Mouse (Mus musculus): ENCODE measurements around the gene Clmn. TPM values are rescaled to one million over a fixed set of nuclear protein-coding genes. Genes with fewer than 3 reads are reported as not detected.
A peak's percentile ranks its signal among the peaks of the same experiment; 100 is the strongest.
"Not testable (repeated sequence)": the region's sequence is repeated elsewhere in the genome, so short reads cannot be mapped to it uniquely, and the experiment has no call there.

The Clmn gene
- polyA plus RNA-seq, 1 experiment from 2014 or later, result 4.9 TPM

DNA sequence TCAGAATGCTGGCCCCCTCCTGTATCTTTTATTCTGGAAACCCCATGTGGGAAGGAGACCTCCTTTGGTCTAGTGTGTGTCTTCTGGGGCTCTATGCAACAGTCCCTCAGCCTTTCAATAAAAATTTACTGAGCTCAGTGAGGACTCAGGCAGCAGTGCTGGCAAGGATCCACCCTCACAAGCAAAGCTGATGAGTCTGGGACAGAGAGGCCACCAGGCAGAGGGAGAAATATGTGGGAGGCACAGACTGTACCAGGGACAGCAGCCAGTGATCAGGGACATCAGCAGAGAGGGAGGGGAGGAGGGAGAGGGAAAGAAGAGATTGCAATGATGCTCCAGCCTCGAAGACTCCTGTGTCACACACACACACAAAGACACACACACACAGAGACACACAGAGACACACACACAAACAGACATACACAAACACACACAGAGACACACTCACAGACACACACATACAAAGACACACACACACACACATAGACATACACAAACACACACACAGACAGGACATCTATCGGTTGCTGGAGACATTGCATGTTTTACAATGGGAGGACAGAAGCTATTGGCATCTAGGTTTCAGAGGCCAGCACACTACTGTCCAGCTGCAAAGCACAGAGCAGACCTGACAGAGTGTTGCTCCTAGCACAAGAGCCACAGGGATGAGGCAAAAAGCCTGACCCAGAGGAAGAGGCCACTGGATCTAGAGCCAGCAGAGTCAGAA, 27.6 kb downstream of the Clmn start:
- ATAC-seq (replicated peaks; ENCODE audit: low FRiP score), result 0 out of 2 replicates have a peak, but pooled peaks have one; percentile 36
- WGBS, result 50% methylated on average over 2 of the region's 2 CpGs
- Histone ChIP-seq H3K27ac (no peak overlapping the region), H3K9ac (no peak overlapping the region), H3K9me3 (replicated peaks) (no peaks in the 10 kb centered on the region), H3K4me2 (no peak overlapping the region), H3K4me3 (replicated peaks) (no peak overlapping the region), H3K27me3 (0 out of 2 replicates have a peak, but pooled peaks cover 2% of the 10 kb centered on the region), H3K36me3 (no peaks in the 10 kb centered on the region), H3K4me1 (peaks cover 24% of the 10 kb centered on the region)

DNA sequence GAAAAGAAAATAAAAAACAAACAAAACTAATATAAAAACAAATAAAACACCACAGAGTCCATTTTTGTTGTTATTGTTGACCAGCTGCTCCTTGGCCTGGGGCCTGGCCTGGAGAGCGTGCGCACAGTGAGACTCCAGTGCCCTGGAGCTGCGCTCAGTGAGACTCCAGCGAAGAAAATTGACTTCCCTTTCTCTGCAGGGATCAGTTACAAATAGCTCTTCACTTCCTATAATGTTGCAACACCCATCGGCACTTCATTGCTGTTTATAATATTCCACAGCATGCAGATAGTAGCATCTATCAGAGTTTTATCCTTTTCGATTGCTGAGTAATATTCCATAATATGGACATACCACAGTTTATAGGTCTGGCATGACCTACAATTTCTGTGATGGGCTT, 28.6 kb downstream of the Clmn start:
- Histone ChIP-seq H3K36me3 (no peaks in the 10 kb centered on the region), H3K4me1 (peaks cover 25% of the 10 kb centered on the region), H3K27ac (no peak overlapping the region), H3K9ac (no peak overlapping the region), H3K4me2 (no peak overlapping the region), H3K9me3 (replicated peaks) (no peaks in the 10 kb centered on the region), H3K4me3 (replicated peaks) (no peak overlapping the region), H3K27me3 (0 out of 2 replicates have a peak, but pooled peaks cover 2% of the 10 kb centered on the region)
- no peak for ATAC-seq (replicated peaks; ENCODE audit: low FRiP score)
- WGBS, result 93% methylated on average over 6 of the region's 6 CpGs

DNA sequence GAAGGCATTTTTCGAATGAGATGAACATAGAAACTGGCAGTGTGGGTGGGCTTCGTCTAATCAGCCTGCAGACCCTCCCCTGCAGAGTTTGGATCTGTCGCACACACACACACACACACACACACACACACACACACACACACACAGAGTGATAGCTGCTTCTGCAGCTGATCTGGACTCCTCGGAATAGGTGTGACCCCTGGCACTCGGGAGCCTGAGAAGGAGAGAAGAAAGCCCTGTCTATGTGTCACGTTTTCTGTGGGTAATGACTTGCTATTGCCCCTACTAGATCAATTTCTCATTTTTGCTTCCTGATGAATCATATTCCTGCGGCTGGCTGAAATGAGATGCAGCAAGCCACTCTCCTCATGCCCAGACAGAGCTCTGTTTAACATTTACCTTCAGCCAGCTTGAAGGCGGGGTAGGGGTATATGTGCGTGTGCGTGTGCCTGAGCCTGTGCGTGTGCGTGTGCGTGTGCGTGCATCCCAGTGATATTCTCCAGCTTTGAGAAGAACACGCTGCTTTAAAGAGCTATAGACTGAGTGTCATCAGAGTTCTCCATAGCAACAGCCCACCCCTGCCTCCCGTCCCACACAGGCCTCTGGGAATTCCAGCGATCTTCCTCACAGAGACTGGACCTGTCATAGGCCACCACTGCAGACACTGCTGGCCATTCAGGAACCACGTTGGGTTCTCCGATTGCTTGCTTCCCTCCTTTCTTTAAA, 29.3 kb downstream of the Clmn start:
- Histone ChIP-seq H3K9me3 (replicated peaks) (no peaks in the 10 kb centered on the region), H3K9ac (no peak overlapping the region), H3K4me2 (no peak overlapping the region), H3K27ac (no peak overlapping the region), H3K36me3 (no peaks in the 10 kb centered on the region), H3K4me1 (peaks cover 32% of the 10 kb centered on the region), H3K4me3 (replicated peaks) (no peak overlapping the region), H3K27me3 (0 out of 2 replicates have a peak, but pooled peaks cover 2% of the 10 kb centered on the region)
- ATAC-seq (replicated peaks; ENCODE audit: low FRiP score), result no peak
- 69% methylated on average over 18 of the region's 19 CpGs for WGBS

DNA sequence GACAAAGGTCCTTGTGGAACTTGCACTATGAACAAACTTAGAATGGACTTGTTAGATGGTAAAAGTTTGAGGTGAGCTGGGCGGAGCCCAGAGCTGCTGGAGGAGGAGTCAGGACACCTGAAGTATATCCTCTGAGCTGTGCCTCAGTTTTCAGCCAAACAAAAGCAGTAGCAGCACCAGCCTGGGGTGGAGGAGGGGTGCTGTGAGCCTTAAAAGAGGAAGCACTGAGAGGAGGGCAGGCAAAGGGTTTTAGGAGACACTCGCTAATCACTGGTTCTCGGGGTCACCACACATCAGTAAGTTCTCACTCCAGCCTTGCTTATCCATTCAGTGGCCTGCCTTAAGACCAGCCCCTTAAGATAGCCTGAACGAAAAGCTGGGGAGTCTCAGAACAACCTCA, 30.1 kb downstream of the Clmn start:
- Histone ChIP-seq H3K36me3 (no peaks in the 10 kb centered on the region), H3K27me3 (0 out of 2 replicates have a peak, but pooled peaks cover 2% of the 10 kb centered on the region), H3K27ac (no peak overlapping the region), H3K9ac (no peak overlapping the region), H3K4me2 (no peak overlapping the region), H3K9me3 (replicated peaks) (no peaks in the 10 kb centered on the region), H3K4me3 (replicated peaks) (no peak overlapping the region), H3K4me1 (peaks cover 40% of the 10 kb centered on the region)
- ATAC-seq (replicated peaks; ENCODE audit: low FRiP score), result no peak
- 57% methylated on average over 4 of the region's 4 CpGs for WGBS

DNA sequence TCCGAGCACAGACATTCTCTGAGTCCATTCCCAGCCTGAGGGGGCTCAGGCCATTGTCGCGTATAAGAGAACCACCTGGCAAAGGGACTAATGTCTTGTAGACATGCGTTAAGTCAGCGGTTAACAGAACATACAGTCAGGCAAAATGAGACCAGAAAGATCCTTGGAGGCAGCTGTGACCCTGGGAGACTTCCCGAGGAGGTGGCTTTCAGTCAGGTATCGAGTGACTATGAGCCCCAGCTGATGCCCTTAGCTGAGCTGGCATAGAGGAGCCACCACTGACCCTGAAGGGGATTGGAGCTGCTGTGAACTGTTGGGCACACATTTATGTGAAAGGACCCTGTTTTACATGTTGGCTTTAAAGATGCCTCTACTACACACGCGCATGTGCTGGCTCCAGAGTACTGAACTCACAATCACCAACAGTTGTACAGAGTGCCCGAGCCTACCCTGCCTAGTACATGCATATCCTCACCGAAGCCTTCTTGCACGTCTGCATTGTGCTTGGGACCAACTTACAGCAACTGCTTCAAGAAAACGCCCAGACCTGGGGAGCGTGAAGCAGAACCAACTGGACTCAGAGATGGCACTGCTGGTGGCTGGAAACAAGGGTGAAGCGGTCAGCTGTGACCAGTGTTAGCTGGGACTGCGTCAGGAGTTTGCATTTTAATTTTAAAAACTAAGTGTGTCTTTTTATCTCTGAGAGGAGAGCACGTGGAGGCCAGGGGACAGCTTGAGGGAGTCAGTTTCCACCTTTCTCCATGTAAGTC, 34.0 kb downstream of the Clmn start:
- Histone ChIP-seq H3K9me3 (replicated peaks) (no peaks in the 10 kb centered on the region), H3K27ac (peak overlapping the region; percentile 79)
- 66% methylated on average over 17 of the region's 17 CpGs for WGBS

DNA sequence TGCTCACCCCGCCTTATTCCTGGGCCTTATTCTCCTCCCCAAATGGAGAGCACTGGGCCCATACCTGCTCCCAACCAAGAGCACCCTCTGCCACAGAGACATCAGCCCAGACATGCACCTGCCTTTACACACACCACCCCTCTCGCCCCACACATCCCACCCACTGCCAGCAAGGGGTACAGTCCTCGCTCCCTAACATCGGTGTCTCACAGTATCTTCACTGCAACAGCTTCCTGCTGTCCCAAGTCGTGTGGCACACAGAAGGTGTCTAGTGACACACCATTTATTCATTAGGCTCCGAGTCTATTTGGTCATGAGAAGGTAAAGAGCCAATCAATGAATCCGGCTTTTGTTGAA, 34.6 kb downstream of the Clmn start:
- 60% methylated on average over 7 of the region's 7 CpGs for WGBS
- Histone ChIP-seq H3K27ac (peak overlapping the region; percentile 79), H3K4me2 (no peak overlapping the region), H3K27me3 (no peaks in the 10 kb centered on the region), H3K9ac (no peak overlapping the region), H3K36me3 (no peaks in the 10 kb centered on the region), H3K4me1 (peaks cover 43% of the 10 kb centered on the region), H3K4me3 (replicated peaks) (no peak overlapping the region), H3K9me3 (replicated peaks) (no peaks in the 10 kb centered on the region)
- no peak for ATAC-seq (replicated peaks; ENCODE audit: low FRiP score)

More for the DNA sequence above, 34.0 kb downstream of the Clmn start:
- Histone ChIP-seq H3K27me3 (no peaks in the 10 kb centered on the region), H3K4me1 (peaks cover 45% of the 10 kb centered on the region), H3K4me2 (no peak overlapping the region), H3K4me3 (replicated peaks) (no peak overlapping the region), H3K36me3 (no peaks in the 10 kb centered on the region), H3K9ac (no peak overlapping the region)
- ATAC-seq (replicated peaks; ENCODE audit: low FRiP score), result peak; percentile 10

DNA sequence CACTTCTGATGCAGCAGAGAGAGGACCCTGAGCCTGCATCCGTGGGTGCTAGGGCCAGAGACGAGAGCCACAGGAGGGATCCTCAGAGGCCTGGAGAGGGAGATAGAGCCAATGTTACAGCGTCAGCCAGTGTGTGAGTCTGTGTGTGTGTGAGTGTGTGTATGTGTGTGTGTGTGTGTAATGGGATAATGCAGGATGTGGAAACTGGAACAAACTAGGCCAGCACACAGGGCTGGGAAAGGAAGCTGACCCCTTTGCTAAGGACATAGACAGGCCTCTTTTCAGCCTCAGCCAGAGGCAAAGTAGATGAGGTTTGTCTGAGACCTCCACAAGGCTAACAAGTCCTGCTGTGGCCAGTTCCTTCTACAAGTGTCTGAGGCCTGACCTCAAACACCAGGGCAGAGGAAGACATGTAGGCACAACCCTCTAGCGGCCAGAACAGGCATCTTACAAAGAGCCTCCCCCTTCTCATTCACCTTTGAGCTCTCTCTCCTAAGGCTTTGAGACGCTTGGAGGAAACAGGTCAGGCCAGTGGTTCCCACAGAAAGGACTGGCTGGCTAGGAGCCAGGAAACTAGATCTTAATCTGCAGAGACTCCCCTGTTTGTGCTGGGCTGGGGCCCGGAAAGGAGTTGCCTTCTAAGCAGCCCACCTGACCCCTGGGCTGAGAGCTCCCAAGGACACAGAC, 35.1 kb downstream of the Clmn start:
- peak; percentile 84 for ATAC-seq (replicated peaks; ENCODE audit: low FRiP score)
- peak overlapping the region; percentile 79 for H3K27ac ChIP-seq
- peaks cover 42% of the 10 kb centered on the region for H3K4me1 ChIP-seq
- 25% methylated on average over 6 of the region's 6 CpGs for WGBS
- no peaks in the 10 kb centered on the region for H3K27me3 ChIP-seq
- H3K9me3 ChIP-seq (replicated peaks), result no peaks in the 10 kb centered on the region
- no peak overlapping the region for H3K4me3 ChIP-seq (replicated peaks)
- no peak overlapping the region for H3K9ac ChIP-seq
- no peak overlapping the region for H3K4me2 ChIP-seq
- no peaks in the 10 kb centered on the region for H3K36me3 ChIP-seq

DNA sequence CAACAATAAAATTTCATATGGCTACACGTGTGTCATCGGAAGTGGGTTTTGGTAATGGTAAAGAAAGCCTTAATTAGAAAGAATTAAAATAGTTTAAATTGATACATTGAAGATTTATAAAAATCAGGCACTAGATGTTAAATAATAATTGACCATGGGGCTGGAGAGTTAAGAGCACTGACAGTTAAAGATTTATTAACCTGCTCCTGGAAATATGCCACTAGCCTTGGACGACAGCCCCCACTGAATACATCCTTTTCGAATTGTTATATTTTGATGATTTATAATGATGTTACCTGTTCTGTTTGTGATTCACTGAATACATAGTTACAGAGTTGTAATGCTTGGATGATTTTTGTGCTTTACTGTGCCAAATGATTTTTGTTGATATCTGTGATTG, 35.9 kb downstream of the Clmn start:
- peaks cover 49% of the 10 kb centered on the region for H3K4me1 ChIP-seq
- WGBS, result 62% methylated on average over 4 of the region's 4 CpGs
- H3K9me3 ChIP-seq (replicated peaks); H3K4me2 ChIP-seq; ATAC-seq (replicated peaks; ENCODE audit: low FRiP score); H3K27ac ChIP-seq; H3K36me3 ChIP-seq; H3K9ac ChIP-seq; H3K4me3 ChIP-seq (replicated peaks); H3K27me3 ChIP-seq: not testable (repeated sequence)

DNA sequence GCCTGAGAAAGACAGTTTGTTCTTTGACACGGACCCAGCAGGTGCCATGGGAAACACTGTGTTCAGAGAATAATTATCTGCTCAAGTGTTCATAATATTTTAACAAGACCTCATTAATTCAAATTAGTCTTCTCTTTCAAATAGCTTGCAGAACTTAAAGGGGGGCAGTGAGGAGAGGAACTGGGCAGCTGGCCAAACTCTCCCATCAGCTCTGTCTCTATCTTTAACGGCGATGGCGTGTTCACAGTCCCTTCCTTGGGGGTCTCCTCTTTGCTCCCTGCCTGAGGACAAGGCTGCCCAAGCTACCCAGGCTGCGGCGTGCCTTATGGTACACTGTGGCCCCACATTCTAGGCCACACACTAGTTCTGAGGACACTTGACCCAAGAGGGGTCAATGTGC, 37.2 kb downstream of the Clmn start:
- Histone ChIP-seq H3K4me3 (replicated peaks) (no peak overlapping the region), H3K36me3 (no peaks in the 10 kb centered on the region), H3K27ac (no peak overlapping the region), H3K27me3 (no peaks in the 10 kb centered on the region), H3K9ac (no peak overlapping the region), H3K9me3 (replicated peaks) (no peaks in the 10 kb centered on the region), H3K4me1 (peaks cover 60% of the 10 kb centered on the region), H3K4me2 (no peak overlapping the region)
- ATAC-seq (replicated peaks; ENCODE audit: low FRiP score), result no peak
- 74% methylated on average over 6 of the region's 6 CpGs for WGBS

DNA sequence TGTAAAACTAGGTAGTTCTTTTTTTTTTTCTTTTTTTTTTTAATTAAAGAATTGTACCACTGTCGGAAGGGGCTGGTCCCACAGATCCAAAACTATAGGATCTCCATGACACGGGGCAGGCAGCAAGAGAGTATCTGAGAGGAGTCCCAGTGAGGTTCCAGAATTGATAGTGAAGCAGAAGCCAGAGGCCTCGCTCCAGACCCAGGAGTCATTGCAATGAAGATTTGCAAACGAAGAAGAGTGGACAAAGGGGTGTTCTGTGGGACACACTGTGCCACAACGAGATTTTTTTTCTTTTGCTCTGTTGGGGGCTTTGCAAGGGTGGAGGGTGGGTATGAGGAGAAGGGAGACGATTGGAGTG, 40.0 kb downstream of the Clmn start:
- Histone ChIP-seq H3K9ac (no peak overlapping the region), H3K27me3 (no peaks in the 10 kb centered on the region), H3K36me3 (no peaks in the 10 kb centered on the region), H3K4me1 (peaks cover 65% of the 10 kb centered on the region), H3K4me3 (replicated peaks) (no peak overlapping the region), H3K9me3 (replicated peaks) (no peaks in the 10 kb centered on the region), H3K27ac (no peak overlapping the region), H3K4me2 (no peak overlapping the region)
- no peak for ATAC-seq (replicated peaks; ENCODE audit: low FRiP score)
- WGBS, result 68% methylated on average over 6 of the region's 6 CpGs

DNA sequence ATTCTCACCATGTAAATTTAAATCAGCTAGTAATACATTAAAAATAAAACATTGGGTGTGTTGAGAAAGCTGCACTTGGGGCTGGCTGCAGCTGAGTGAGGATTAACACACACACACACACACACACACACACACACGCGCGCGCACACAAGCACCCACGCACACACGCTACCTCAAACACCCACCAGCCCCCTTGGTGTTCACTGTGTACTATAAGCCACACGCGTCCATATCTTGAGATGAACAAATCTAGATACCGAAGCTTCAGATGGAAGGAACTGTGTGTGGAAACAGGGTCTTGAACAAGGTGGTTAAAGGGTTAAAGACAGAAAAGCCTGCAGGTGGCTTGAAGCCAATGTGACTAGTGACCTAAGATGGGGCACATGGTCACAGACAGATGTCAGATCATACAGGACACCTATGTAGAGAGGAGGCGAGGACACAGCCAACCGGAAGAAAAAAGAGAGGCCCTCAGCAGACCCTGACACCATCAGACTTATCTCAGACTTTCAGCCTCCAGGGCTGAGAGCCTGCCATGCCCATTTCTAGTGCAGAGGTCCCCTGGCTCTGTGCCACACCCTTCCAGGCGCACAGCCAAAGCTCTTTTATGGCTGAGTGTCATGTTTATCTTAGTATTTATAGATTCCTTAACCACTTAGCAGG, 40.5 kb downstream of the Clmn start:
- peak; percentile 75; the same call in 1 of the 2 replicates for ATAC-seq (replicated peaks; ENCODE audit: low FRiP score)
- H3K36me3 ChIP-seq, result no peaks in the 10 kb centered on the region
- H3K4me3 ChIP-seq (replicated peaks), result no peak overlapping the region
- H3K27ac ChIP-seq, result no peak overlapping the region
- WGBS, result 78% methylated on average over 12 of the region's 12 CpGs
- H3K4me2 ChIP-seq, result no peak overlapping the region
- no peak overlapping the region for H3K9ac ChIP-seq
- no peaks in the 10 kb centered on the region for H3K9me3 ChIP-seq (replicated peaks)
- no peaks in the 10 kb centered on the region for H3K27me3 ChIP-seq
- peaks cover 63% of the 10 kb centered on the region for H3K4me1 ChIP-seq
